Mouse (Mus musculus): ENCODE measurements around the gene Rpl10. TPM values are rescaled to one million over a fixed set of nuclear protein-coding genes. Genes with fewer than 3 reads are reported as not detected.

Rpl10 gene
- polyA plus RNA-seq, 2 experiments = 993 to 2,306 TPM

- Histone ChIP-seq H3K27ac (replicated peaks; ENCODE audit: low read depth, low read length) (peak overlapping the region; percentile 83), H3K9ac (ENCODE audit: low read depth, low read length, severe bottlenecking) (peak overlapping the region; percentile 43; the same call in 1 of the 2 replicates), H3K4me1 (ENCODE audit: control insufficient read depth, insufficient read depth, low read length) (no peaks in the 10 kb centered on the region), H3K36me3 (ENCODE audit: control insufficient read depth, insufficient read depth, low read length) (peaks cover 19% of the 10 kb centered on the region), H3K27me3 (ENCODE audit: control insufficient read depth, insufficient read depth, low read length) (no peaks in the 10 kb centered on the region), H3K4me3 (replicated peaks; ENCODE audit: low read length) (peak overlapping the region; percentile 55), H3K9me3 (ENCODE audit: control insufficient read depth, low read length) (no peaks in the 10 kb centered on the region), H3K4me2 (replicated peaks; ENCODE audit: low read depth, low read length, severe bottlenecking) (peak overlapping the region; percentile 52)
- 15% methylated on average over 15 of the region's 15 CpGs for WGBS
- ATAC-seq (ENCODE audit: low FRiP score, low read depth) (peak; percentile 16), DNase-seq (ENCODE audit: low spot score) (no peak)
- TF ChIP-seq POLR2A (IDR thresholded peaks at IDR 0.05; ENCODE audit: borderline replicate concordance, extremely low read depth, insufficient read depth, insufficient read length) = no peak
Measured at GRCm38 (mm10) chrX:74246693-74247092, 23.9 kb upstream of the Rpl10 start.

- peak; percentile 81 for DNase-seq (ENCODE audit: low spot score)
- Histone ChIP-seq H3K4me3 (replicated peaks; ENCODE audit: low read length) (peak overlapping the region; percentile 38), H3K27ac (replicated peaks; ENCODE audit: low read depth, low read length) (peak overlapping the region; percentile 67), H3K9ac (ENCODE audit: low read depth, low read length, severe bottlenecking) (no peak overlapping the region), H3K27me3 (ENCODE audit: control insufficient read depth, insufficient read depth, low read length) (no peaks in the 10 kb centered on the region), H3K36me3 (ENCODE audit: control insufficient read depth, insufficient read depth, low read length) (peaks cover 3% of the 10 kb centered on the region; the same call in 1 of the 2 replicates), H3K4me1 (ENCODE audit: control insufficient read depth, insufficient read depth, low read length) (no peaks in the 10 kb centered on the region), H3K9me3 (ENCODE audit: control insufficient read depth, low read length) (no peaks in the 10 kb centered on the region), H3K4me2 (replicated peaks; ENCODE audit: low read depth, low read length, severe bottlenecking) (peak overlapping the region; percentile 54)
- peak; percentile 28; the same call in 1 of the 2 replicates for ATAC-seq (ENCODE audit: low FRiP score, low read depth)
- 18% methylated on average over 3 of the region's 3 CpGs for WGBS
- TF ChIP-seq POLR2A (IDR thresholded peaks at IDR 0.05; ENCODE audit: borderline replicate concordance, extremely low read depth, insufficient read depth, insufficient read length) = no peak
Measured at GRCm38 (mm10) chrX:74248651-74249050, 22.0 kb upstream of the Rpl10 start.

- Histone ChIP-seq H3K9me3 (ENCODE audit: control insufficient read depth, low read length) (no peaks in the 10 kb centered on the region), H3K27ac (replicated peaks; ENCODE audit: low read depth, low read length) (peak within 1 kb of the TSS; percentile 67), H3K27me3 (ENCODE audit: control insufficient read depth, insufficient read depth, low read length) (no peaks in the 10 kb centered on the region), H3K4me3 (replicated peaks; ENCODE audit: low read length) (peak within 1 kb of the TSS; percentile 38), H3K4me2 (replicated peaks; ENCODE audit: low read depth, low read length, severe bottlenecking) (peak within 1 kb of the TSS; percentile 54), H3K9ac (ENCODE audit: low read depth, low read length, severe bottlenecking) (peak within 1 kb of the TSS; percentile 54), H3K36me3 (ENCODE audit: control insufficient read depth, insufficient read depth, low read length) (no peaks in the 10 kb centered on the region), H3K4me1 (ENCODE audit: control insufficient read depth, insufficient read depth, low read length) (no peaks in the 10 kb centered on the region)
- DNase-seq (ENCODE audit: low spot score) (peak; percentile 41), ATAC-seq (ENCODE audit: low FRiP score, low read depth) (no peak)
- TF ChIP-seq POLR2A (IDR thresholded peaks at IDR 0.05; ENCODE audit: borderline replicate concordance, extremely low read depth, insufficient read depth, insufficient read length) = no peak
- 39% methylated on average over 36 of the region's 38 CpGs for WGBS
Measured at GRCm38 (mm10) chrX:74249615-74250014, 21.0 kb upstream of the Rpl10 start, which contains the start of gene Flna. Flna (minus strand) TSS chrX:74249820.

- H3K9me3 ChIP-seq (ENCODE audit: control insufficient read depth, low read length) = no peaks in the 10 kb centered on the region
- peak within 1 kb of the TSS; percentile 54 for H3K4me2 ChIP-seq (replicated peaks; ENCODE audit: low read depth, low read length, severe bottlenecking)
- ATAC-seq (ENCODE audit: low FRiP score, low read depth) (peak; percentile 97), DNase-seq (ENCODE audit: low spot score) (peak; percentile 91)
- 33% methylated on average over 35 of the region's 39 CpGs for WGBS
- H3K4me3 ChIP-seq (replicated peaks; ENCODE audit: low read length) = peak within 1 kb of the TSS; percentile 54
- peak within 1 kb of the TSS; percentile 88 for H3K27ac ChIP-seq (replicated peaks; ENCODE audit: low read depth, low read length)
- peak within 1 kb of the TSS; percentile 76 for H3K9ac ChIP-seq (ENCODE audit: low read depth, low read length, severe bottlenecking)
- H3K27me3 ChIP-seq (ENCODE audit: control insufficient read depth, insufficient read depth, low read length) = no peaks in the 10 kb centered on the region
- H3K4me1 ChIP-seq (ENCODE audit: control insufficient read depth, insufficient read depth, low read length) = no peaks in the 10 kb centered on the region
- H3K36me3 ChIP-seq (ENCODE audit: control insufficient read depth, insufficient read depth, low read length) = peaks cover 24% of the 10 kb centered on the region
- no peak for TF ChIP-seq POLR2A (IDR thresholded peaks at IDR 0.05; ENCODE audit: borderline replicate concordance, extremely low read depth, insufficient read depth, insufficient read length)
Measured at GRCm38 (mm10) chrX:74254153-74254887, 16.3 kb upstream of the Rpl10 start, which contains the start of gene Emd. Emd (plus strand) TSS chrX:74254687.

GRCm38 (mm10) chrX:74254888-74255565 lies 15.6 kb upstream of the Rpl10 start:
- DNase-seq (ENCODE audit: low spot score) = no peak
- Histone ChIP-seq H3K27me3 (ENCODE audit: control insufficient read depth, insufficient read depth, low read length) (no peaks in the 10 kb centered on the region), H3K9ac (ENCODE audit: low read depth, low read length, severe bottlenecking) (peak overlapping the region; percentile 76), H3K9me3 (ENCODE audit: control insufficient read depth, low read length) (no peaks in the 10 kb centered on the region), H3K4me2 (replicated peaks; ENCODE audit: low read depth, low read length, severe bottlenecking) (peak overlapping the region; percentile 54), H3K4me3 (replicated peaks; ENCODE audit: low read length) (peak overlapping the region; percentile 54), H3K36me3 (ENCODE audit: control insufficient read depth, insufficient read depth, low read length) (peaks cover 24% of the 10 kb centered on the region), H3K4me1 (ENCODE audit: control insufficient read depth, insufficient read depth, low read length) (no peaks in the 10 kb centered on the region), H3K27ac (replicated peaks; ENCODE audit: low read depth, low read length) (peak overlapping the region; percentile 88)
- WGBS = 28% methylated on average over 31 of the region's 31 CpGs
- no peak; the same call in 1 of the 2 replicates for ATAC-seq (ENCODE audit: low FRiP score, low read depth)
- TF ChIP-seq POLR2A (IDR thresholded peaks at IDR 0.05; ENCODE audit: borderline replicate concordance, extremely low read depth, insufficient read depth, insufficient read length) = no peak

Measured in limb, embryonic 14.5 days (tissue).